Mouse (Mus musculus) neutrophil, adult 65 days (primary cell): ENCODE results near the gene Sfswap. TPM values are rescaled to one million over a fixed set of nuclear protein-coding genes. Genes with fewer than 3 reads are reported as not detected.

Experiments
- total RNA-seq: library from RNA; stranded (reverse); gene quantifications from 2 replicates; pipeline ENCODE4 v1.2.4, GENCODE M21; 2023

The Sfswap gene
- 98.1 and 144 TPM in 2 replicates for total RNA-seq

DNA sequence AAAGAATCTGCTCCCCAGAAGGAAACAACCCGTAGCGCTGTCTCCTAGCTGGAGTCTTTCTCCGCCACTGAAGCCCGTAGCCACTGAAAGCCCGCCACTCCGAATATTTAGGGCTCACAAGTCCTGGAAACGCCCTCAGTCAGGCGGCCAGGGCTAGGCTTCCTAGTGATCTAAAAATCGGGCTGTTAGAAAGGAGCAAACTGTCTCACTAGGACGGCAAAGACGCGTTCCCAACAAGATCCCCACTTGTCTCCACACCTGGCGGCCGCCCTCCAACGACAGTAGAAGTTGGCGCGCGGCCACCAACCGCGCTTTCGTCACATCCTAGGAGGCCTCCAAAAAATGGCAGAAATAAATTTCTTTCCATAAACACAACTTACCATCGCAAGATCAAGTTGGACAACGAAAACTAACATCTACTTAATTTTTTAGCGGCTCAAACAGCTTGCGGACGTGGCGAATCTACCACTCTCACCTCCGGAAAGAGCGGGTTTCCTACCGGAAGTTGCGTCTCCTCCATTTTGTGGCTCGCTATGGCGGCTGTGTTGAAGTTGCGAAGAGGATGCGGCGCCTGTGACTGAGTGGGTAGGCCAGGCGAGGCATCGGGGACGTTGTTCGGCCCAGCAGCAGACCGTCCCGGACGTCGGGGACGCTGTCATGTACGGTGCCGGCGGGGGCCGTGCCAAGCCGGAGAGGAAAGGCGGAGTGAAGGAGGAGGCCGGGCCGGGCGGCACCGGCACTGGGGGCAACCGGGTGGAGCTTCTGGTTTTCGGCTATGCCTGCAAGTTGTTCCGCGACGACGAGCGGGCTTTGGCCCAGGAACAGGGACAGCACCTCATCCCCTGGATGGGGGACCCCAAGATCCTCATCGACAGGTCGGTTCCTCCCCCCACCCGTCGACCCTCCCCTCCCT is at the start of gene Sfswap:
Gene Sfswap, plus strand, starts transcription at position 500 of the 913 bp plus-strand sequence.

DNA sequence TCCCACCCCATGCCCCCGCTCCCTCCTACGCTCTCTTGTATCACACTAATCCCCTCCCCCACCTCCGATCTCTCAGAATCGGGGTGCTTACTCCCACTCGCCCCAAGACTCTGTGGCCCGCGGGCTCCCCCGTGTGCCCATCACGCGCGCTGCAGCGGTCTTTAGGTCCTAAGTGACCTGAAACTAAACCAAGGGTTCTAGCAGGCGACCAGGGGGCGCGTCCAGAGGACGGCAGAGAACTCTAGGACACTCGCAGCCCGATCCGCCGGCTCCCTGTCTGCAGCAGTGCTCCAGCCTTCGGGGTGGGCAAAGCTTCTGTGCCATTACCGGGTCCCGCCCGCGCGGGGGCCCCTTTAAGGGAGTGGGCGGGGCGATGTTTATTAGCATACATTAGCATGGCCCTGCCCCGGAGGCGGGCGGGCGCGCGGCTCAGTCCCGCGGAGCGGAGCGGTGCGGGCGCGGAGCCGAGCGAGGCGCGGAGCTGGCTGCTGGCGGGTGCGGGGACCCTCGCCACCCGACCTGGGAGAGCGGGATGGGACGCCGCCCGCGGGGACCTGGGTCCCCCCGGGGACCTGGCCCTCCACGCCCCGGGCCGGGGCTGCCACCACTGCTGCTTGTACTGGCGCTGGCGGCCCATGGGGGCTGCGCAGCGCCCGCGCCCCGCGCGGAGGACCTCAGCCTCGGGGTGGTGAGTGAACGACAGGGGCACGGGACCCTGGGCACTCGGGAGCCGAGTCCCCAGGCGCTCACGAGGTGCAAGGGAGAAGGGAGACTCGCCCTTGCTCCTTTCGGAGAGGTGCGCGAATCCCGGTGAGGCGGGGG is 83.0 kb downstream of the Sfswap start, which contains the start of gene Mmp17:
Gene Mmp17, plus strand, starts transcription at position 409 of the 822 bp plus-strand sequence.

Other genes with a start within 250 kb of the Sfswap start
- gene Mmp17, start 82.9 kb downstream of the Sfswap start, total RNA-seq = 0.29 and 0.57 TPM in 2 replicates
- 0.29 and 0.76 TPM in 2 replicates for gene Zfp11, start 168.9 kb downstream of the Sfswap start, total RNA-seq
- not detected in 2 replicates for gene Sept14, start 207.3 kb downstream of the Sfswap start, total RNA-seq
- gene Mrps17, start 214.3 kb downstream of the Sfswap start, total RNA-seq = 34.5 and 36.1 TPM in 2 replicates
- gene Nipsnap2, start 223.8 kb downstream of the Sfswap start, total RNA-seq = 31.7 TPM in 2 replicates